Mouse (Mus musculus): ENCODE measurements at regions not wholly inside any gene's neighbourhood (a gene's known extent, or its start where the extent isn't known, plus 50 kb on each side); places are given as distances from the start of the nearest gene placed in this dataset.

DNA sequence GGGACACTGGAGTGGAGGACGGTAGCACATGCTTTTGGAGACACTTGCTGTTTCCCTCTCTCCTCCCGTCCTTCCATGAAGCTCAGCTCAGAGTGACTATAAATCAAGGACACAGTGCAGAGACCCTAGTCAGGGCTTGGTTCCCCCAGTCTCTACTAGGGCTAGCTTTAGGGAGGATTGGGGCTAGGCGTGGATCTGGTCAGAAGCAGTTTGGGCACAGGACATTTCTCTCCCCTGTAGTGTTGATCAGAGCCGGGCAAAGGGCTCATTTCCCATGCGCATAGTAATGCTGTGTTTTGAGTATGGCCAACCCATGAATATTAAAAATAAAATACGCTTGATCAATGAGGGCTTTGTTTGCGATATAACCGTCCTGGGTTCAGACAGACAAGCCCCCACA lies 149.1 kb upstream of the Cdh4 start:
- TF ChIP-seq CTCF (IDR thresholded peaks at IDR 0.05; ENCODE audit: control insufficient read depth, insufficient read depth, insufficient replicate concordance, low read depth, low read length) (no peak), POLR2A (IDR thresholded peaks at IDR 0.05; ENCODE audit: control insufficient read depth, low read depth, low read length) (no peak)
